Mouse (Mus musculus): ENCODE data around the gene Tm7sf3.

DNA sequence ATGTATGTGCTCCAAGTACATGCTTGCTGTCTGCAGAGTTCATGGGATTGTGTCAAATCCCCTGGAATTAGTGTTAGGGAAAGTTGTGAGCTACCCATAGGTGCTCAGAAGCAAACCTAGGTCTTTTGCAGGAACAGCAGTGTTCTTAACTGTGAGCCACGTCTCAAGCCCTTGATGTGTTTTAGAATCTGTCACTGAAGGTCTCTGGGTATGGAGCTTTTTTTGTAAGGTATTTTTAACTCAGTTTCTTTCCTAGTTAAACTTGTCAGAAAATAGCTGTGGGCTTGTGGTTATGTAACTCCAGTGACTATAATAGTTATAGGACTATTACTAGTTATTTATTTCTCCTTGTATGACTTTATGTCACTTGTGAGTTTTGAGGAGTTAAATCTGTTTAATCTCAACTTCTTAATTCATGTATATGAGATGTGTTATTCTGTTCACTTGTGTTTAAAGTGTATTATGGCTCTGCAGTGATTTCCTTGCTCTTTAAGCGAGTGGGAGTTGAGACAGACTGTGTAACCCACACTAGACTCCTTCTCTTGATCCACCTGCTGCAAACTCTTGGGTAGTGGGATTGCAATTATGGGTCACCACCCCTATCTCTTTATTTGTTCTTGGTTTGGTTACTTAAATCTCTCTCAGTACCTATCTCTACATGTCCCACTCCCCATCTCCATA is 59.1 kb downstream of the Tm7sf3 start:
- no peak for TF ChIP-seq CTCF (IDR thresholded peaks at IDR 0.05; ENCODE audit: borderline replicate concordance, insufficient read depth, low read length)
- TF ChIP-seq POLR2A (IDR thresholded peaks at IDR 0.05; ENCODE audit: low read depth, low read length) = no peak

Measured in embryonic fibroblast, embryonic 13.5 days (primary cell).